Mouse (Mus musculus) heart, adult 2 months (tissue): ENCODE measurements around the gene Ccdc62. TPM values are rescaled to one million over a fixed set of nuclear protein-coding genes. Genes with fewer than 3 reads are reported as not detected.

ENCODE experiments used
- DNase-seq, 2 experiments: peaks; one replicate each; pipeline ENCODE4 v3.0.0; 2021
- H3K27ac ChIP-seq: fragments of 200-600 bp; 2 replicates; pipeline ENCODE4 v1.8.1; 2022
- H3K27me3 ChIP-seq: fragments of 200-500 bp; 2 replicates; pipeline ENCODE4 v1.6.1; 2012; ENCODE audit warnings: mild to moderate bottlenecking, low read length, inconsistent platforms, mixed read lengths; ENCODE audit not compliant: control insufficient read depth, insufficient read depth
- H3K36me3 ChIP-seq: fragments of 200-500 bp; 2 replicates; pipeline ENCODE4 v1.6.1; 2012; ENCODE audit warnings: low read length, inconsistent platforms; ENCODE audit not compliant: control insufficient read depth, insufficient read depth
- H3K4me1 ChIP-seq: fragments of 200-500 bp; 2 replicates; pipeline ENCODE4 v1.6.1; 2011; ENCODE audit warnings: low read length; ENCODE audit not compliant: control insufficient read depth, insufficient read depth
- H3K4me3 ChIP-seq: fragments of 200-600 bp; 2 replicates; pipeline ENCODE4 v1.8.1; 2022
- H3K79me2 ChIP-seq: fragments of 200-500 bp; replicated peaks from 2 replicates; pipeline ENCODE4 v1.6.1; 2012; ENCODE audit warnings: mild to moderate bottlenecking, inconsistent platforms, low read length, moderate library complexity, mixed read lengths; ENCODE audit not compliant: control insufficient read depth, insufficient read depth
- H3K9ac ChIP-seq: fragments of 200-500 bp; 2 replicates; pipeline ENCODE4 v1.6.1; 2012; ENCODE audit warnings: low read depth, mild to moderate bottlenecking, control low read depth, inconsistent platforms, low read length, mixed read lengths
- CTCF ChIP-seq: fragments of 200-600 bp; IDR thresholded peaks from 2 replicates; pipeline ENCODE4 v1.8.1; 2022; ENCODE audit warnings: antibody characterized with exemption, mild to moderate bottlenecking, moderate library complexity
- EP300 ChIP-seq: fragments of 200-500 bp; IDR thresholded peaks from 2 replicates; pipeline ENCODE4 v1.6.1; 2011; ENCODE audit warnings: low read depth, low read length, control low read depth; ENCODE audit not compliant: insufficient read depth
- POLR2A ChIP-seq: fragments of 200-500 bp; IDR thresholded peaks from 2 replicates; pipeline ENCODE4 v1.6.1; 2011; ENCODE audit warnings: mild to moderate bottlenecking, low read depth, low read length, control low read depth; ENCODE audit not compliant: insufficient read depth
- WGBS: fragments of 180-500 bp; shearing (Covaris S2); methylation state at CpG from one replicate; pipeline ENCODE4 v1.1.7; 2018; 5-methylcytosine and 5-hydroxymethylcytosine counted together
- intact Hi-C: fragments of 180-260 bp; cut with DNase I; formaldehyde crosslinking; loops from one replicate; pipeline ENCODE4 v1.15.1; 2025
- polyA plus RNA-seq: library from polyadenylated mRNA; depleted of rRNA; stranded (reverse); fragments of >200 nt; gene quantifications from 2 replicates; pipeline ENCODE4 v1.2.3, GENCODE M21; 2012
- total RNA-seq, 2 experiments: library from RNA; stranded (reverse); gene quantifications; 2 replicates each; pipeline ENCODE4 v1.2.3; 2021

The Ccdc62 gene
- total and polyA plus RNA-seq, 3 experiments: 1.9 to 2.5 (median 2.0) TPM

- no peak for DNase-seq
- Histone ChIP-seq H3K4me3 (no peak overlapping the region), H3K79me2 (peaks cover 12% of the 10 kb centered on the region), H3K27me3 (no peaks in the 10 kb centered on the region), H3K27ac (peak overlapping the region; percentile 81), H3K4me1 (peaks cover 41% of the 10 kb centered on the region), H3K36me3 (peaks cover 3% of the 10 kb centered on the region; the same call in 1 of the 2 replicates), H3K9ac (no peak overlapping the region)
- TF ChIP-seq POLR2A (no peak), EP300 (no peak), CTCF (peak; percentile 11; the same call in 1 of the 2 replicates)
- intact Hi-C loops: no loop called here
- WGBS: 55% methylated on average over 10 of the region's 10 CpGs
Measured at GRCm38 (mm10) chr5:124012885-124013284, 82.4 kb downstream of the Ccdc62 start.

- no peak overlapping the region for H3K4me3 ChIP-seq
- TF ChIP-seq EP300 (no peak), POLR2A (no peak), CTCF (no peak)
- peaks cover 3% of the 10 kb centered on the region; the same call in 1 of the 2 replicates for H3K36me3 ChIP-seq
- WGBS: 64% methylated on average over 16 of the region's 16 CpGs
- no peak overlapping the region for H3K9ac ChIP-seq
- peak overlapping the region; percentile 80 for H3K27ac ChIP-seq
- DNase-seq: no peak
- H3K27me3 ChIP-seq: no peaks in the 10 kb centered on the region
- intact Hi-C loops: loop anchor here (2.0 kb wide), 1 partner anchor 37 kb away; no protein-coding TSS in a partner anchor
- H3K79me2 ChIP-seq: peaks cover 12% of the 10 kb centered on the region
- H3K4me1 ChIP-seq: peaks cover 48% of the 10 kb centered on the region
Measured at GRCm38 (mm10) chr5:124013747-124014146, 83.3 kb downstream of the Ccdc62 start.

GRCm38 (mm10) chr5:124014180-124014579 lies 83.7 kb downstream of the Ccdc62 start:
- WGBS: 45% methylated on average over 3 of the region's 3 CpGs
- TF ChIP-seq CTCF: no peak
- no peak for TF ChIP-seq EP300
- no peak for TF ChIP-seq POLR2A
- H3K4me3 ChIP-seq: peak overlapping the region; percentile 0
- no peak overlapping the region for H3K9ac ChIP-seq
- peaks cover 3% of the 10 kb centered on the region; the same call in 1 of the 2 replicates for H3K36me3 ChIP-seq
- H3K4me1 ChIP-seq: peaks cover 51% of the 10 kb centered on the region
- H3K79me2 ChIP-seq: peaks cover 12% of the 10 kb centered on the region
- no peak for DNase-seq
- intact Hi-C loops: loop anchor here (2.0 kb wide), 1 partner anchor 37 kb away; no protein-coding TSS in a partner anchor
- peak overlapping the region; percentile 80 for H3K27ac ChIP-seq
- no peaks in the 10 kb centered on the region for H3K27me3 ChIP-seq

- Histone ChIP-seq H3K4me3 (peak overlapping the region; percentile 0), H3K36me3 (peaks cover 5% of the 10 kb centered on the region; the same call in 1 of the 2 replicates), H3K27ac (peak overlapping the region; percentile 80), H3K9ac (no peak overlapping the region), H3K79me2 (peaks cover 11% of the 10 kb centered on the region), H3K4me1 (peaks cover 56% of the 10 kb centered on the region), H3K27me3 (no peaks in the 10 kb centered on the region)
- no peak for TF ChIP-seq POLR2A
- 0 out of 2 replicates have a peak, but pooled peaks have one; percentile 5 for TF ChIP-seq EP300
- TF ChIP-seq CTCF: no peak
- WGBS: 2% methylated on average over 11 of the region's 11 CpGs
- intact Hi-C loops: loop anchor here (2.0 kb wide), 1 partner anchor 36 kb away; no protein-coding TSS in a partner anchor
- DNase-seq: peak in 1 of 2 experiments; percentile 76
Measured at GRCm38 (mm10) chr5:124014791-124015251, 84.3 kb downstream of the Ccdc62 start.

- Histone ChIP-seq H3K9ac (no peak overlapping the region), H3K79me2 (peaks cover 11% of the 10 kb centered on the region), H3K27ac (no peak overlapping the region; the same call in 1 of the 2 replicates), H3K4me1 (peaks cover 62% of the 10 kb centered on the region), H3K27me3 (no peaks in the 10 kb centered on the region), H3K36me3 (peaks cover 4% of the 10 kb centered on the region; the same call in 1 of the 2 replicates), H3K4me3 (no peak overlapping the region)
- DNase-seq: no peak
- intact Hi-C loops: loop anchor here (2.0 kb wide), 1 partner anchor 35 kb away; no protein-coding TSS in a partner anchor
- TF ChIP-seq CTCF (no peak), POLR2A (no peak), EP300 (no peak)
- WGBS: 22% methylated on average over 2 of the region's 2 CpGs
Measured at GRCm38 (mm10) chr5:124015727-124016126, 85.2 kb downstream of the Ccdc62 start.

- Histone ChIP-seq H3K36me3 (peaks cover 4% of the 10 kb centered on the region; the same call in 1 of the 2 replicates), H3K4me1 (peaks cover 59% of the 10 kb centered on the region), H3K9ac (no peak overlapping the region), H3K27ac (no peak overlapping the region; the same call in 1 of the 2 replicates), H3K27me3 (no peaks in the 10 kb centered on the region), H3K4me3 (no peak overlapping the region), H3K79me2 (peaks cover 11% of the 10 kb centered on the region)
- intact Hi-C loops: no loop called here
- no peak for DNase-seq
- 61% methylated on average over 7 of the region's 7 CpGs for WGBS
- TF ChIP-seq CTCF (no peak), POLR2A (no peak), EP300 (no peak)
Measured at GRCm38 (mm10) chr5:124016291-124016821, 85.9 kb downstream of the Ccdc62 start.
